Mouse (Mus musculus) embryonic facial prominence, embryonic 15.5 days (tissue): ENCODE measurements around the gene Nr6a1. TPM values are rescaled to one million over a fixed set of nuclear protein-coding genes. Genes with fewer than 3 reads are reported as not detected.

Experiments
- ATAC-seq: fragments of 200-750 bp; cut with Nextera tagmentation; 2 replicates; pipeline ENCODE4 v1.8.0; 2017; ENCODE audit warnings: low read depth, moderate TSS enrichment; ENCODE audit not compliant: insufficient number of reproducible peaks, low FRiP score, low TSS enrichment
- H3K27ac ChIP-seq: fragments of 300-500 bp; sonication (generic); replicated peaks from 2 replicates; pipeline ENCODE4 v1.5.1; 2015; ENCODE audit warnings: mild to moderate bottlenecking, inconsistent platforms
- H3K27me3 ChIP-seq: fragments of 300-500 bp; sonication (generic); 2 replicates; pipeline ENCODE4 v1.6.1; 2015; ENCODE audit warnings: inconsistent platforms
- H3K36me3 ChIP-seq: fragments of 300-500 bp; sonication (generic); 2 replicates; pipeline ENCODE4 v1.6.1; 2015; ENCODE audit warnings: mild to moderate bottlenecking, inconsistent platforms
- H3K4me1 ChIP-seq: fragments of 300-500 bp; sonication (generic); 2 replicates; pipeline ENCODE4 v1.6.1; 2015; ENCODE audit warnings: inconsistent platforms
- H3K4me2 ChIP-seq: fragments of 300-500 bp; sonication (generic); replicated peaks from 2 replicates; pipeline ENCODE4 v1.6.1; 2015; ENCODE audit warnings: mild to moderate bottlenecking, inconsistent platforms
- H3K4me3 ChIP-seq: fragments of 300-500 bp; sonication (generic); replicated peaks from 2 replicates; pipeline ENCODE4 v1.5.1; 2015; ENCODE audit warnings: mild to moderate bottlenecking, inconsistent platforms
- H3K9ac ChIP-seq: fragments of 300-500 bp; sonication (generic); 2 replicates; pipeline ENCODE4 v1.6.1; 2015; ENCODE audit warnings: inconsistent platforms
- H3K9me3 ChIP-seq: fragments of 300-500 bp; sonication (generic); replicated peaks from 2 replicates; pipeline ENCODE4 v1.6.1; 2016; ENCODE audit warnings: inconsistent platforms
- WGBS: fragments of 180-500 bp; shearing (Covaris S2); methylation state at CpG from one replicate; pipeline ENCODE4 v1.1.7; 2015; 5-methylcytosine and 5-hydroxymethylcytosine counted together
- polyA plus RNA-seq: library from polyadenylated mRNA; unstranded; fragments of >200 nt; fragmentation: Nextera tagmentation; extraction: Ambion mirVana; gene quantifications from 2 replicates; pipeline ENCODE4 v1.2.1, GENCODE M21; 2015

Nr6a1 gene
- polyA plus RNA-seq, 1 experiment from 2014 or later, result 1.2 TPM

DNA sequence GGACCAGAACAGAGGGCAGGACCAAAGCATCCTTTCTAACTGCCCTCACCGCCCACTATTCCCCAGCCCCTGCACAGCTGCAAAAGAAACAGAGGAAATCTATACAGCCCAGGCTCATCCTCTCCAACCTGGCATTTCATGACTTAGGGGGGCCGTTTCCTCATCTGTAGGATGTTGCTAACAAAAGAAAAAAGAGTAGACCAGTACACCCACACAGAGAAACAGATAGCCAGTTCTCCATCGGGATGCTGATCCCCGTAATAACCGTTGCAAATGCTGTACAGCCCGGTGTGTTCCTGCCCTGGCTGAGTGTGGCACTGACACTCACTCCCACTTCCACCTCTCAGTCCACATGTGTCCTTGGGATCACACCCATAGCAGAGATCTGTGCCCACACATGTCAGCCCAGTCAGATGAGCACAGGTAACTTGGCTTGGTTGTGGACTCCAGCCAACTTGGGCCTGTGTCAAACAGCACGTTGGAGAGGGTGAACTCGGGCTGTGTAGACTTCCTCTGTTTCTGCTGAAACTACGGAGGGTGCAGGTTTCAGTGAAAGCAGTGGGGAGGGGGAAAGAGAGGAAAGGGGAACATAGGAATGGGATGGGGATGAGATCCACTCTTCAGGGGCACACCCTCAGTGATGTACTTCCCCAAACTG lies 9.4 kb upstream of the Nr6a1 start:
- no peak overlapping the region for H3K27ac ChIP-seq
- WGBS, result 47% methylated on average over 9 of the region's 9 CpGs
- H3K4me3 ChIP-seq, result no peak overlapping the region
- H3K9me3 ChIP-seq, result no peaks in the 10 kb centered on the region
- ATAC-seq, result 0 out of 2 replicates have a peak, but pooled peaks have one; percentile 22
- H3K36me3 ChIP-seq, result no peaks in the 10 kb centered on the region
- H3K27me3 ChIP-seq, result no peaks in the 10 kb centered on the region
- H3K9ac ChIP-seq, result no peak overlapping the region
- no peak overlapping the region for H3K4me2 ChIP-seq
- H3K4me1 ChIP-seq, result peaks cover 45% of the 10 kb centered on the region

GRCm38 (mm10) chr2:38934936-38935335 lies 7.4 kb upstream of the Nr6a1 start:
- H3K9ac ChIP-seq, result no peak overlapping the region
- peak overlapping the region; percentile 61 for H3K27ac ChIP-seq
- no peaks in the 10 kb centered on the region for H3K36me3 ChIP-seq
- 30% methylated on average over 5 of the region's 5 CpGs for WGBS
- no peak for ATAC-seq
- peaks cover 52% of the 10 kb centered on the region for H3K4me1 ChIP-seq
- H3K27me3 ChIP-seq, result no peaks in the 10 kb centered on the region
- H3K4me2 ChIP-seq, result peak overlapping the region; percentile 25
- no peak overlapping the region for H3K4me3 ChIP-seq
- no peaks in the 10 kb centered on the region for H3K9me3 ChIP-seq

DNA sequence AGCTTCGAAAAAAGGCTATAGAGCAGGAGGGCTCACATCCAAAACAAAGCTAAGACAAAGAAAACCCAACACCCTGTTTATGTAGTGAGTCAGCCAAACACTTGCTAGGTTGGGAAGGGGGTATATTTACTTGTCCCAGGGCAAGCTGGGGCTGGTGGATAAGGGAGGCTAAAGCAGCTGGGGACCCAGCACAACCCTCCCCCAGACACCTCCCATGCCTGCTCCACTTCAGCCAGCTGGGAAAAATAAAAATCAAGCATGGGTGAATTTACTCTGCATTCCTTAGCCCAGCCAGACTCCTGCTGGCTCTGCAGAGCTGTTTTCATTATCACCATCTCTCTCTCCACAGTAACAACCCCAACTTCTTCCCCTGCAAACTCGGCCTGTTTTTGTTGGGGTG lies 6.4 kb upstream of the Nr6a1 start:
- H3K9me3 ChIP-seq, result no peaks in the 10 kb centered on the region
- no peak overlapping the region for H3K4me3 ChIP-seq
- 14% methylated on average over 2 of the region's 2 CpGs for WGBS
- peak overlapping the region; percentile 82 for H3K27ac ChIP-seq
- H3K36me3 ChIP-seq, result no peaks in the 10 kb centered on the region
- H3K4me2 ChIP-seq, result peak overlapping the region; percentile 25; the same call in 1 of the 2 replicates
- no peak for ATAC-seq
- no peaks in the 10 kb centered on the region for H3K27me3 ChIP-seq
- peaks cover 52% of the 10 kb centered on the region for H3K4me1 ChIP-seq
- no peak overlapping the region for H3K9ac ChIP-seq

DNA sequence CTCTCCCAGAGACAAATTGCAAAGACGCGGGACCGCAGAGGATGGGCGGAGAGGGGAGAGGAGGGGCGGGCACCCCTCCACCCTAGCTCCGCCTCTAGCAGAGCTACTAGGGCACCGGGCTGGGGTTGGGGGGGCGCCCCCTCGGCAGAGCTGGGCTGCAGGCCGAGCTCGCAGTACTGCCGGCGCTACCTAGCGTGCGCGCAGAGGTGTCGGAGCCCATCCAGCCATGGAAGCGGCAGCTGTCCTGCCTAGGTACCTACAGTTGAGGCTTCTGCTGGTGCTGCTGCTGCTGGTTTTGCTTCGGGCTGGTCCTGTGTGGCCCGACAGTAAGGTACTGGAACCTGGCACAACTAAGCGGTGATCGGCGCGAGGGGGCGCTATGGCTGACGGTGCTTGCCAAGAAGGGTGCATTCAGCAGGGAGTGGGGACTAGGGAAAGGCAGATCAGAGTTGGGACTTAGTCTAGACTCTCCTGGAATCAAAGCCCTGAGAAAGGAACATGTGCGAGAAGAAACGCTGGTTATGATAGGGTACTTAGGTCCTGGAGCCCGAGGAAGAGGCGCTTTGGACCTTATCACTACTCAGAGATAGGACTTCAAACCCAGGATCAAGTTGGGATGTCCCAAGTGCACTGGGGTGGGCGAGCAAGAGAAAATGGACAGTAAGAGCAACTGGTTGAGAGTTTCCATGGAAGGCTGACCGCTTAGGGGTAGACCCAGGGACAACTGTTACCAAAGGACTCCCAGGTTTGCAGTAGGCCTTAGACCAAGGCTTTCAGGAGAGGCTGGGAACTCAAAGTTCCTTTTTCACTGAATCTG lies 4.6 kb upstream of the Nr6a1 start, which contains the start of gene Olfml2a:
Gene Olfml2a, plus strand, starts transcription at position 128 of the 817 bp plus-strand sequence.
- H3K9me3 ChIP-seq, result no peaks in the 10 kb centered on the region
- H3K4me3 ChIP-seq, result peak within 1 kb of the TSS; percentile 52
- H3K27ac ChIP-seq, result peak within 1 kb of the TSS; percentile 39; the same call in 1 of the 2 replicates
- H3K27me3 ChIP-seq, result no peaks in the 10 kb centered on the region
- ATAC-seq, result peak; percentile 82
- peaks cover 50% of the 10 kb centered on the region for H3K4me1 ChIP-seq
- peak within 1 kb of the TSS; percentile 53 for H3K9ac ChIP-seq
- H3K4me2 ChIP-seq, result peak within 1 kb of the TSS; percentile 79
- H3K36me3 ChIP-seq, result no peaks in the 10 kb centered on the region
- 9% methylated on average over 32 of the region's 32 CpGs for WGBS

DNA sequence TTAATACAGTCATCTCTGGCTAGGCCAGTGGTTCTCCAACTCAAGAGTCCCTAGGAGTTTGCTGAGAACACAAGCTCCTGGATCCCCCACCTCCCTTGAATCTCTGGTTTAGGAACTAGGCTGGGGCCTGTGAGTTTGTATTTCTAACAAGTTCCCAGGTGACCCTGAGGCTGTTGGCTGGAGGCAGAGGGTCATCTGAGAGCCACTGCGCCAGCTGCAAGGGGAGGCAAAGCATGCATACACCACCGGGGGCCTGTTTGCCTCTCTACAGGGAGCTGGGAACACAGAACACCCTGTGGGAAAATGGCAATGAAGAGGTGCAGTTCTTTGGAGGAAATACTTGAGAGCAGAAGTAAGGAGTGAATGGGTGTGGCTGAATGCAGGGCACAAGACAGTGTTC lies 2.8 kb upstream of the Nr6a1 start:
- 69% methylated on average over 2 of the region's 2 CpGs for WGBS
- no peaks in the 10 kb centered on the region for H3K36me3 ChIP-seq
- no peak overlapping the region for H3K4me2 ChIP-seq
- H3K4me1 ChIP-seq, result peaks cover 48% of the 10 kb centered on the region
- H3K9me3 ChIP-seq, result no peaks in the 10 kb centered on the region
- H3K9ac ChIP-seq, result no peak overlapping the region
- ATAC-seq, result no peak
- H3K27ac ChIP-seq, result no peak overlapping the region
- H3K4me3 ChIP-seq, result no peak overlapping the region
- H3K27me3 ChIP-seq, result no peaks in the 10 kb centered on the region

- H3K4me1 ChIP-seq, result peaks cover 24% of the 10 kb centered on the region; the same call in 1 of the 2 replicates
- no peak overlapping the region for H3K27ac ChIP-seq
- no peaks in the 10 kb centered on the region for H3K36me3 ChIP-seq
- H3K27me3 ChIP-seq, result 0 out of 2 replicates have a peak, but pooled peaks cover 6% of the 10 kb centered on the region
- ATAC-seq, result peak; percentile 94
- H3K9ac ChIP-seq, result peak overlapping the region; percentile 35
- H3K4me2 ChIP-seq, result peak overlapping the region; percentile 88
- H3K9me3 ChIP-seq, result no peaks in the 10 kb centered on the region
- under 1% methylated on average over 46 of the region's 53 CpGs for WGBS
- peak overlapping the region; percentile 84 for H3K4me3 ChIP-seq
These were observed 1.2 kb downstream of the Nr6a1 start for GRCm38 (mm10) chr2:38926145-38926891.

- ATAC-seq, result peak; percentile 44
- WGBS, result under 1% methylated on average over 51 of the region's 51 CpGs
- H3K4me2 ChIP-seq, result peak overlapping the region; percentile 88
- H3K9ac ChIP-seq, result peak overlapping the region; percentile 35
- no peak overlapping the region for H3K27ac ChIP-seq
- H3K36me3 ChIP-seq, result no peaks in the 10 kb centered on the region
- peaks cover 22% of the 10 kb centered on the region; the same call in 1 of the 2 replicates for H3K4me1 ChIP-seq
- H3K9me3 ChIP-seq, result no peaks in the 10 kb centered on the region
- 0 out of 2 replicates have a peak, but pooled peaks cover 6% of the 10 kb centered on the region for H3K27me3 ChIP-seq
- peak overlapping the region; percentile 84 for H3K4me3 ChIP-seq
These were observed 2.1 kb downstream of the Nr6a1 start for GRCm38 (mm10) chr2:38925171-38926080.

DNA sequence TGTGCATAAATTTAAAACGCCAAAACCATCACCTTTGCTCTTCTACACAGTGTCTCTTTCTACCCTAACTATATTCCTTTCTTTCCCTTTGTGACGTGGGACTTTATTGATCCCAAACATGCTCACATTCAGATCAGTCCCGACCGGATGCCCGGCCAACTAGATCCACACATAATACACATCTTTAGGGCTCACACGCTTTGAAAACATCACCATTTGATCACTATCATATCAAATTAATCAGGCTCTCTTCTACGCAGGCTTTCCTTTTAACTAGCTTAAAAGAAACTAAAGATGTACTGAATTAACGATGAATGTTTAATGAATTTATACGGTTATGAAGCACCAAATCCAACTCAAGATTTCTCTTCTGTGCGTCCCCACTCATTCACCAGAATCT lies 2.9 kb downstream of the Nr6a1 start:
- Histone ChIP-seq H3K36me3 (no peaks in the 10 kb centered on the region), H3K4me1 (peaks cover 22% of the 10 kb centered on the region; the same call in 1 of the 2 replicates), H3K9me3 (no peaks in the 10 kb centered on the region), H3K9ac (no peak overlapping the region), H3K4me2 (peak overlapping the region; percentile 88), H3K27ac (no peak overlapping the region), H3K27me3 (0 out of 2 replicates have a peak, but pooled peaks cover 6% of the 10 kb centered on the region), H3K4me3 (peak overlapping the region; percentile 84)
- no peak for ATAC-seq
- 14% methylated on average over 10 of the region's 10 CpGs for WGBS

DNA sequence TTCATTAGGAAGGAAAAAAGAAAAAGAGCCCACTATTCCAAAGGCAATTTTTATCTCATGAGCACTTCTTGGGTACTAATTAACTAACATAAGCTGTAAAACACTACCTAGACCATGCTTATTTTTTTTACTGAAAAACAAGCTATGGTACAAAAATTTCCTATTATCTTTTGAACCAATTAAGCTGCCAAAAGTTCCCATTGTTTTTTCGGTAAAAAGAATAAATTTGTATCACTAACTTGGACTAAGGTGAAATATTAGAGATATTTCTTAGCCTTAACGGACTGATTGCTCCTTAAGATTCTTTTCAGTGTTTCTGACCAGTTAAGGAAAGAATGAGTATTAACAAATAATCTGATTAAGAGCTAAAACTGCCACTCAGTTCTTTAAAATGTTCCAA lies 3.6 kb downstream of the Nr6a1 start:
- H3K4me3 ChIP-seq, result no peak overlapping the region
- H3K9me3 ChIP-seq, result no peaks in the 10 kb centered on the region
- 62% methylated on average over 2 of the region's 2 CpGs for WGBS
- no peaks in the 10 kb centered on the region for H3K36me3 ChIP-seq
- H3K4me1 ChIP-seq, result peaks cover 22% of the 10 kb centered on the region; the same call in 1 of the 2 replicates
- H3K4me2 ChIP-seq, result no peak overlapping the region
- 0 out of 2 replicates have a peak, but pooled peaks cover 6% of the 10 kb centered on the region for H3K27me3 ChIP-seq
- H3K27ac ChIP-seq, result no peak overlapping the region
- no peak for ATAC-seq
- no peak overlapping the region for H3K9ac ChIP-seq

- Histone ChIP-seq H3K27ac (no peak overlapping the region), H3K4me1 (peaks cover 22% of the 10 kb centered on the region; the same call in 1 of the 2 replicates), H3K27me3 (0 out of 2 replicates have a peak, but pooled peaks cover 6% of the 10 kb centered on the region), H3K4me3 (no peak overlapping the region), H3K4me2 (no peak overlapping the region), H3K9me3 (no peaks in the 10 kb centered on the region), H3K36me3 (no peaks in the 10 kb centered on the region), H3K9ac (no peak overlapping the region)
- 51% methylated on average over 3 of the region's 3 CpGs for WGBS
- ATAC-seq, result no peak
These were observed 4.0 kb downstream of the Nr6a1 start for GRCm38 (mm10) chr2:38923471-38923870.
